Comparison of ENCODE assay signal across 29 mouse cellular contexts in genomic region chr5:92980393-92980792, GRCm38 (mm10).
"Had no signal": no experiment of that assay in that cellular context is flagged by ENCODE, and none has a peak within 500 bp of the region (broad histone marks: within the 10 kb centered on the region; RNA-seq: fewer than 3 reads in every experiment).

No protein-coding gene starts in this region.

- H3K4me3 ChIP-seq: embryonic facial prominence, embryonic 10.5 days; embryonic facial prominence, embryonic 12.5 days; embryonic facial prominence, embryonic 13.5 days; embryonic facial prominence, embryonic 15.5 days; erythroblast, embryonic 14.5 days; forebrain, embryonic 10.5 days; forebrain, embryonic 12.5 days; forebrain, embryonic 13.5 days; forebrain, embryonic 15.5 days; gastrocnemius, adult 2 months; heart, adult 2 months; heart, embryonic 10.5 days had no signal

- H3K27me3 ChIP-seq: embryonic facial prominence, embryonic 12.5 days; embryonic facial prominence, embryonic 13.5 days; embryonic facial prominence, embryonic 15.5 days; forebrain, embryonic 12.5 days; forebrain, embryonic 13.5 days; forebrain, embryonic 15.5 days had no signal

- H3K36me3 ChIP-seq: embryonic facial prominence, embryonic 10.5 days; embryonic facial prominence, embryonic 12.5 days; embryonic facial prominence, embryonic 13.5 days; embryonic facial prominence, embryonic 15.5 days; forebrain, embryonic 10.5 days; forebrain, embryonic 12.5 days; forebrain, embryonic 15.5 days; heart, embryonic 10.5 days had no signal

- ATAC-seq: forebrain, embryonic 13.5 days; forebrain, embryonic 14.5 days; forebrain, embryonic 15.5 days; forebrain, embryonic 16.5 days; forebrain, postnatal 0 days had no signal

- H3K4me2 ChIP-seq: embryonic facial prominence, embryonic 12.5 days; embryonic facial prominence, embryonic 13.5 days; embryonic facial prominence, embryonic 15.5 days; forebrain, embryonic 12.5 days; forebrain, embryonic 13.5 days; forebrain, embryonic 15.5 days; heart, embryonic 11.5 days had no signal

- DNase-seq: cerebellum, adult 9-10 months; cerebellum, adult 9-11 months; cerebellum, postnatal 10 days; cerebellum, postnatal 14 days; cerebellum, postnatal 25 days; cerebellum, postnatal 36 days; embryo, embryonic 11 days; forebrain, postnatal 0 days; gastrocnemius, adult 2 months; gastrocnemius, postnatal 10 days; gastrocnemius, postnatal 14 days; gastrocnemius, postnatal 25 days; gastrocnemius, postnatal 36 days; heart, adult 11 months; heart, adult 18-20 months; heart, adult 2 months had no signal
